Mouse (Mus musculus) liver (tissue): ENCODE measurements around the gene Klhl36.

Experiments
- DNase-seq: peaks from one replicate; pipeline ENCODE4 v3.0.0-alpha.2; 2020; ENCODE audit warnings: mixed read lengths

Gene Klhl36

DNA sequence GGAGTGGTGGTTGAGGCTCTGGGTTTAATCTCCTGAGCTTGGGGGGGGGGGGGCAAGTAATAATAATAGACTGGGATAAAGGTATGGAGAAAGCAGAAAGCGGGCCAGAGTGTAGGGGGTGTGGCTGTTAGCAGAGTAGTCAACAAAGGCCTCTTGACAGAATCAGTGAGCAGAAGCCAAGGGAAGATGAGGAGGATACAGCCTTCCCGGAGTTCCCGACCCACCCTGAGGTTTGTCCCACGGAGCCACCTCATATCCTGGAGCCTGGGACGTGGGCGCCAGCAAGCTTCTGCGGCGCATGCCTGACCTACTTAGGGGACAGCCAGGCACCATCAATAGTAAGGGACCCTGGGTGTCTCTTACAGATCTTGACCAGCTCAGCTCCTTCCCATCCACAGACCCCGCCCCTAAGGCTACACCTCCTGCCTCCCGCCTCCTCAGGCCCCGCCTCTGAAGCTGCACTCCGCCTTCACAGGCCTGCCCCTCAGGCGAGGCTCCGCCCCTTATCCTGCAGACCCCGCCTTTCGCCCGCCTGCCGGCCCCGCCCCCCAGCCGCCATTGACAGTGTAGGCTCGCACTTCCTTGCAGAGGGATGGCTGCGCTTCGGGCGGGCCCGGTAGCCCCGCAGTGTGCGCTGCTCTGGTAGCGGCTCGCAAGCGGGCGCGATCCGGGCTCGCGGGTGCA, at the start of gene Klhl36:
Gene Klhl36 (plus strand): TSS at position 561 of the 684 bp plus-strand sequence.
- peak; percentile 97 for DNase-seq

DNA sequence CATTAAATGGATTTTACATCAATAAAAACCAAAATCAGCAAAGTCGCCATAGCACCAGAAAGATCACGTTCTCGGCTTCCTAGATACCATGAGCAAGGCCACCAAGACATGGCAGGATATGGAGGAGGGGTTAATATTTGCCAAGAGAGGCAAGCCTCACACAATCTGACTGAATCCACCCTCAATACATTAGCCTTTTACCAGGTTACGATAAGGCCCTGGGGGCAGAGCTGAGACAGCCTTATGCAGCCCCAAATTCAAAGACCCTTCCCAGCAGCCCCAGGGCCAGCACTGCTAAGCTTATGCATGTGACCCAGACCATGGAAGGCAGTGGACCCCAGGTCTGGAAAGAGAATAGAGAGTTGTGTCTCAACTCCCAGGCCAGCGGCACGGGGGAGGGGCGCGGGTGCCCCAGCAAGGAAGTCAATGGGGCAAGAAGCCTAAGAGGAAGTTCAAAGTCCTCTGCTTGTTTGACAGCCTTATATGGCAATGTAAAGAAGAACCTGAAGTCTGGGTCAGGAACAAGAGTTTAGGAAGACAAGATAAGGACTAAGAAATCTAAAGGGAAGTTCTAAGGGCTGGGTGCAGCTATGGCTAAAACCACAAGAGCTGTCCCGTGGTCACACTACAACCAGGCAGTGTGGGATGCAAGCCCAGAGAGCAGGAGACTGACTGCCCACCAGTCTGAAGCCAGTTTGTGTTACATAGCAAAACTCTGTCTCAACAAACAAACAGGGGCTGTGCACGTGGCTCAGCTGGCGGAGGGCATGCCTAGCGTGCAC, 49.2 kb upstream of the Klhl36 start:
- DNase-seq: peak; percentile 61

DNA sequence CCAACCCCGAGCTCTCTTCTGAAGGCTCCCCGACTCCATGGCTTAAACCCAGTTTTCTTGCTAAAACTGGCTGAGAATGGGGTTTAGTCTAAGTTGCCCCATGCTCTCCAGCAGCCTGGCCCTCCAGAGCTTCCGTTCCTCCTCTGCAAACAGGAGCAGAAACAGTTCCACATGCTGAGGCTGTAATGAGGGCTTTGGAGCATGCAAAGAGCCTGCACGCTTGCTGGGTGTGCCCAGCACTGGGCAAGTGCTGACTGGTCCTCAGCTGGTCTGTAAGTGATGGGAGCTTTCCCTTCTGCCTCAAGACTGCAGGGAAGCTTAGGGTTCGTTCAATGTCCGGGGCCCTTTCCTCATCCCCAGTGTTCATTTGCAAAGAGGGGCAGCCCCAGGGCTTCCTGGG, 45.8 kb upstream of the Klhl36 start:
- DNase-seq: no peak

DNA sequence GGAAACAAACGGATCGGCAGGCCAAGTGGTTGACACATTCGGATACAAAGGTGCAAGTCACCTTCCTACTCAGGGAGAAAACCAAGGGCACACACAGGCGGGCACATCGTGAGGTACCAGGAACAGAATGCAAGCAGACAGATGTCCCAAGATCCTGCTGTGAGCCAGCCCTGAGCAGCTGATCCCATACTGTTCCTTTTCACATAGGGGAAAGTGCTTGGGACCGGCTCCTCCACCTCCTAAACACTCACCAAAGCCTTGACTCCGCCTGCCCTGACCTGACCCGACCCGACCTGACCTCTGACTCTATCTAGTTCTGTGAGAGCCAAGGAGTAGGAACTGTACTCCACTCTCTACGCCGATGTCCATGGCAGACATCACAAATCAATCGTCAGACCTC, 44.6 kb upstream of the Klhl36 start:
- DNase-seq: no peak

DNA sequence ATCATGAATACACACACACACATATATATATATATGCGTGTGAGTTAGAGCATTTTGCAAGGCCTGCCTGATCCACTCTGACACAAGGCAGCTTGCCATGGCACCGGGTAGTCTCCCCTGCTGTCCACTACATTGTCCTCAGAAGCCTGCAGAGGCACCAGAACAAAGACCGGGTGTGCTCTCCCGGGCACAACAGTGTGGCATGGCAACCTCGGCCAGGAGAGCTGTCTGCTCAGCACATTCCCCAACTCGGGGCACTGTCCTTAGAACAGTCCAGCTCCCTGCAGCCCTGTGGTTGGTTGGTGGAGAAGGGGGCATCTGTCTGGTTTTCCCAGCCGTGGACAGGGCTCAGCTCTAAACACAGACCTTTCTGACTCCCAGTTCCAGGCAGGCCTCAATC, 42.8 kb upstream of the Klhl36 start:
- DNase-seq: no peak

DNA sequence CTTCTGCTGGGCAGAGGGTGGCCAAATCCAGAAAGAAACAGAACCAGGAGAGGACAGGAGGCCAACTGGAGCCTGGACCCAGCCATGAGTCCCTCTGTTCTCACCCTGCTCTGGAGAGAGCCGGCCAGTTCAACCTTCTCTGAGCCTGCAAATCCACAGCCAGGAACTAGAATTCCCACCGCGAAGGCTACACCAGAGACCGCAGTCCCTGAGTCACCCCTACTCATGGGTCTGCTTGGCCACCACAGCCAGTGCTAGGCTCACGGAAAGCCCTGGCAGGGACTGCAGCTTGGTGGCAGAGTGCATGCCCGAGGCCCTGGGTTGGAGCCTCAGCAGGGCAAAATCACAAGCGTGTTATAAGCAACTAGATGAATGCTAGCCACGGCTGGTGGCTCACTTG, 42.1 kb upstream of the Klhl36 start:
- no peak for DNase-seq

DNA sequence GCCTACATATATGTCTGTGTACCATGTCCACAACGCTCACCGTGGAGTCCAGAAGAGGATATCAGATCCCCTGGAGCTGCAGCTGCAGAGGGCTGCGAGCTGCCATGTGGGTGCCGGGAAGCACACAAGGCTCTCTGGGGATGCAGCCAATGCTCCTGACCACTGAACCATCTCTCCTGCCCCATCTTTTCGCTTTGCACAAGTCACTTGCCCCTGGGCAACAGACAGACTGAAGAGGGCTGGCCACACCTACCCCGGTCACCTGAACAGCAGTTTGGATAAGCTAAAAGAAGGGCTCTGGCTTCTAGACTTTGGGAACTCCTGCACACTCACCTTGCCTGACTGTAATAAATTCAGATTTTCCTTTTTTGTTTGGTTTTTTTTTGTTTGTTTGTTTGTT, 40.4 kb upstream of the Klhl36 start:
- no peak for DNase-seq

DNA sequence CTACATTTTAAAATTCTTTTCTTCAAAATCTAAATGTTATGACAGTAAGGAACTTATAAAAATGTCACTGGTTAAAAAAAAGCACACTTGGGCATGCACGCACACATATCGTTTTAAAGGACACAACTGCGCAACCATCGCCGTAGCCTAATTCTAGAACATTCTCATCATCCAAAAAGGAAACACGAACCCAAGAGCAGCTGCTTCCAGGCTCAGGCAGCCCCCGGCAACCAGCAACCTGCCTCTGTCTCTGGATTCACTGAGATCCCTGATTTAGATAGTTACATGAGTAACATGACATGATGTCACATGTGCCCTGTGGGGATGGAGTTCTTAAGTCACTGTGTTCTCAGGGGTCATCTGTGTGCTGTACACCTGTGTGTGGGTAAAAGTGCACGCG, 38.8 kb upstream of the Klhl36 start:
- DNase-seq: no peak

DNA sequence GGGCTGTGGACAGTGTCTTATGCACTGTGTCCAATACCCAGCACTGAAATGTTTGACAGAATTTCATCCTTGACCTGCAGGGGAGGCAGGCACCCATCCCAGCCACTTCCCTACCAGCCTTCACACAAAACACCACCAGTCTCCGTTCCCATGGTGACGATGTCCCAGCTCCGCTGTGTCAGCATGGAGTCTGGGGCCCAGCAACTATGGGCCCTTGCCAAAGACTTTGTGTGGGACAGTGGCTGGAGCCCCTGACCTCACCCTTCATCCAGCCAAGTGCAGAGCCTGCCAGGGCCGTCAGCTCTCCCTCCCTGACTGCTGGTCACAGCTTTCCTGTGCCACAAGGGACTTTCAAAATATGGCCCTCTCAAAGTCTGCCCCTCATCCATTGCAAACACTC, 38.0 kb upstream of the Klhl36 start:
- no peak for DNase-seq

DNA sequence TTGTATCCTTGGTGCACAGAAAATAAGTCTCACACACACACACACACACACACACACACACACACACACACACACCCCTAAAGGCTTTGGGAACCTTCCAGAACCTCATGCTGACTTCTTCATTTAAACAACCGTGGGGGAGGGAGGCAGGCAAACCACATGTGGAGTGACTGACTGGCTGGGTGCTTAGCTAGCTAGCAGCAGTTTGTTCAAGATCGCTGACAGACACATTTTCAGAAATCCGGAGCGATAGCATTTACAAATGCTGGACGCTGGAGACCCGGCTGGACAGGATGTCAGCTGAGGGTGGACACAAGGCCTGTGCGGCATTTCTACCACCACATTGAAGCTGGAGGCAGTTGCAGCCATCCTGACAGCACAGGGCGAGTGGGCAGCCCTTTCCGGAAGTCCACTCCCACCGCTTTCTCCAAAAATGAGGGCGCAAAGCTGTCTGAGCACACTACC, 37.2 kb upstream of the Klhl36 start:
- DNase-seq: peak; percentile 35

DNA sequence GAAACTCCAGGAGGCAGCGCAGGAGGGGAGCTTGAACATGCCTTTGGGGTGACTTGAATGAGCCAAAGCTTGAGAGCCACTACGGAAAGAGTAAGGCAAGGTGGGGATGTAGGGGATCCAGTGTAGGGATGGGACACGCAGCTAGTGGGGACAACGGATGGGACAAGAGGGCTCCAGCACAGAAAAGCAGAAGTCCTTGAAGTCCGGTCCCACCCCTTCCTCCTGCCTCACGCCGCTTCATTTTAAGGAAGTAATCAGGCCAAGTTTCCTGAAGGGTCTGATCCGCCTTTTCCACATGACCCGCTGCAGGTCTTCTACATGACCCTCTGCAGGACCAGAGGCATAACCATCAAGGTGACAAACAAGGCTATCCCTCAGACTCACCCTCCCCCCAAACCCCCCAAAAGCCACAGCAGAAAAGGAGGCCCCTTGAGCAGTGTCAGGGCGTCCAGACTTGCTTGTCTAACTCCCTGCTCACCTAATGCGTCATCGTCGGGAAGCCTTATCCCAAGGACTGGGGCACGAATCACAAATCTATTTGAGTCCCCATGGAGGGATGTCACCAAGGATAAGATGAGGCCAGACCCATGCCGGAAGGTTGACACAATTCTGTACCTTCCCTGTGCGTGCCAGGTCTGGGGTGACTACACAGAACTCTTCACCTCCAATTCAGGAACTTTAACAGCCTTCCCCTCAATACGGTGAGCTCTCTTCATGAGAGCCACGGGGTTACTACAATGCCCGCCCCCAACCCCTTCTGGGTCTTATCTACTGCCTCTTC, 35.9 kb upstream of the Klhl36 start:
- no peak for DNase-seq

DNA sequence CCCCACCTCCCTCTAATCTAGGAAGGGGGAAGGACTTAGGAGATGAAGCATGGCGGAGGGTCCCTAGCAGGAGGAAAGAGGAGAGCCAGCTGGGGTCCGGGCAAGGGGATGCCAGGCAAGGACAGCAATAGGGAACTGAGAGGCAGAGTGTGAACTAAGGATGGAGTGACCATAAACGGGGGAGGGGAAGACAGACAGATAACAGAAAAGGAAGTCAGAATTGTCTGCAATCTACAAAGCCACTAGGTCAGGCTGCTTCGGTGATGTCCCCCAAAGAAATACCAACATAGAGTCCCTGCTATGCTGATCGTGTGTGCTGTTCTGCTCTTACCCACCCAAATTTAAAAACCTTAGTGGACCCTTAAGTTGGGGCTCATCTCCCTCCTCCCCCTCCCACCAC, 35.1 kb upstream of the Klhl36 start:
- DNase-seq: no peak

DNA sequence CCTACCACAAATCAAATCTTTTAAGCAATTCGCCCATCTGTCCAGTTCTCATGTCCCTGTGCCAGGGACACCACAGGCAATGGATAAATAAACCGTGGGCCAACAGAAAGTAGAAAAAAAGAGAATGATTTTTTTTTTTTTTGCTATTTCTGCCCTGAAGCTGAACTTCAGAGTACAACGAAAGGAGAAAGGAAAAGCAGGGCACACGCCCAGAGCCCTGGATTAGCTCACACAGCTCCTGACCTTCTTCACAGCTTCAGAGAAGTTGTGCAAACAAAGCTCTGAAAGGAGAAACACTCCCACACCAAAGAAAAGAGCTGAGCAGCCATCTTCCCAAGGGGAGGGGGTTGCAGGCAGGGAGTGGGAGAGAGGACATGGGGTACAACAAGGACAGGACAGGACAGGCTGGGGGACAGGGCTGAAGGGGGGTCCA, 34.3 kb upstream of the Klhl36 start:
- no peak for DNase-seq

DNA sequence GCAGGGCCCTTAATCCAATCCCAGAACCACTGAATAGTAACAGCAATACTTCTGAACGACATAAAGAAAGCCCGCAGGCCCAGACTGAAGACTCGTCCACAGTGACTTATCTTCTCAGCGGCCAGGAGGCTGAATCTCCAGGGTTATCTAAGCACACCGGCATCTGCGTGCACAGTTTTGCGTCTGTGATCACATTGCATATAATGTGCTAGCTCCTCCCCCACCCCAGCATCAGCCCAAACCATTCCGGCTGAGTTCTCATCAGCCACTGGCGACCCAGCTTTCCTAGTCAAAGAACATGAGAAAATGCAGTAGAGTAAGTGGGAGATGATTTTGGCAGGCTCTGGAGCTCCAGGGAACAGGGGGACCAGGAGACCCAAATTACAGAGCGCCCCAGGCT, 33.1 kb upstream of the Klhl36 start:
- peak; percentile 44 for DNase-seq

DNA sequence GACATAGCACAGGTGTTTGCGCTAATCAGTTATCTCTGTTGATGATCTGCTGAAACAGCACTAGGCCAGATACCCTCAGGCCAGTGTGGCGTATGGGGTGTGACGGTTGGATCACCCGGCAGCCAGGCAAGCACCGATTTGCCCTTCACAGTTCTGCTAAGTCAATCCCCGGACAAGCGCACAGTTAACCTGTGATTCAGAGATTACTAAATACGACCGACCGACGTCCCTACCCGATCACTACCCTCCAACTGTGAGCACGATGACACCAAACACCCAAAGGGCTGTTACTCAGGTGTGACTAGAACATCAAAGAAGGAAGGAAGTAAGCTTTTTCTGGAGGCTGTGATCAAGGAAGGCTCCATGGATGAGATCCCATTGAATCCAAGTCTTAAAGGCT, 32.6 kb upstream of the Klhl36 start:
- DNase-seq: no peak

DNA sequence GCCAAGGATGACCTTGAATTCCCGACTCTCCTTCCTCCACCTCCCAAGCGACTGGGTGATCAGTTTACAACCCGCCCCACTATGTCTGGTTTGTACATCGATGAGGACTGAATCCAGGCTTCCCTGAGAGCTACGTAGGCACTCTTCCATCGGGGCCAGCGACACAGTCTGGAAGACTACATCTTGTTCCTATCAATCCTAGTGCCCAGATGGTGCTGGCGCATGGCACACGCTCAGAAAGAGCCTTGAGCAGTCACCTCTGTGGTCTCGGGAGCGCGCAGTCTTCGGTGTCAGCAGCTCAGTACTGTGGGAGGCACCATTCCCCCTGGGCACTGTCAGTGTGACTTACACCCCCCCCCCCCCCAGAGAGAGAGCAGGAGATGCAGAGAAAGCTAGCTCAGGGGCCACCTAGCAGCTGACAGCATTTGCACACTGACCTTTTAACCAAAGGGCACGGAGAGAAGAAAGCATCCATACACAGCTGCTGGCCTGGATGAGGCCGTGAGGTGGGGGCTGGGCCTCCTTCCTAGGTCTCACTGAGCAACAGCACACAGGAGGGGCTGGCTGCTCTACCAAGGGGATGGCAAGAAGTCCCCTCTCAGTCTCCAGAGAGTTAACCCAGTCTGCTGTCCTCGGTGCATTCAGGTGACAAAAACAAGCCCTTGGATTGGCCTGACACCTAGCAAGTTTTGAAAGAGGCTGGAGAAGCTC, 32.0 kb upstream of the Klhl36 start:
- no peak for DNase-seq

DNA sequence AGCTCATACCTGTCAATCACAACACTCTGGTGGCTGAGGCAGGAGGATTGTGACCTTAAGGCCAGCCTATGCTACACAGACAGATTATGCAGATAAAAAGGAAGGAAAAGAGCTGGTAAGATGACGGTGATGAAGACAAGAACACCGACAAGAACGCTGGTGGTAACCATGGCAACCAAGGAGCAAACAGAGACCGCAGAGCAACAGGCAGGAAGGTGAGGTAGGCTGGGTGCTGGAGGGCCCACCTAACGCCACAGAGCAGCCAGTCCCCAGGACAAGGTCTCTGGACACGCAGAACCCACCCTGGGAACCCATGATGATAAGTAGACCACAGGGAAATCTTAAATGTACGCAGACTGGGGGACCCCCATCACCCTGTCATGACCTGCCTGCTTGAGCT, 31.5 kb upstream of the Klhl36 start:
- DNase-seq: no peak

DNA sequence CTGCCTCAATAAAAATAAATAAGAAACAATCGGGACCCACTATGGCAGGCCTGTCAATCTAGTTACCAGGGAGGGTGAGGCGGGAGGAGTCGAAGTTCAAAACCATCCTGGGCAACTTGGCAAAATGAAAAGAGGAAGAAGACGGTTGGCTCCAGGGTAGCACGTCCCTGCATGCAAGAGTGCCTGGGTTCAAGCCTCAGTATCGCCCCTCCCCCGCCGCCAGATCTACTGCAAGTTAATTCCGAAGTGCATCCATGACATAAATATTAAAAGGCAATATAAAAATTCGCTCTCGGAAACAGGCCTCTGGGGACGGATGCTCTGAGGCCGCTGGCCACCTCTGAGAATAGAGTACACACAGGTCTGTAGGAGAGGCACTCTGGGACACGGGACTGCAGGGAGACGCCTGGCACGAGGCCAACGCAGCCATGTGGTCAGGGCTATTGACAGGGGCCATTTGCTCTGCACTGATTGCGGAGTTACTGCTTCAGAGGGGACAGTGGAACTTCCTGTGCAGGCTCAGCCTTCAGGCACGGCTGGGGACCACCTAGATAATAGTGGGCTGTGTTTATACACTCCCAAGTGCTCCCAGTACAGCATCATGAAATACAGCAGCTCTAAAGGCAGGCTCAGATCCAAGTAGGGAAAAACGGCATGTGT, 30.6 kb upstream of the Klhl36 start:
- DNase-seq: peak; percentile 76

DNA sequence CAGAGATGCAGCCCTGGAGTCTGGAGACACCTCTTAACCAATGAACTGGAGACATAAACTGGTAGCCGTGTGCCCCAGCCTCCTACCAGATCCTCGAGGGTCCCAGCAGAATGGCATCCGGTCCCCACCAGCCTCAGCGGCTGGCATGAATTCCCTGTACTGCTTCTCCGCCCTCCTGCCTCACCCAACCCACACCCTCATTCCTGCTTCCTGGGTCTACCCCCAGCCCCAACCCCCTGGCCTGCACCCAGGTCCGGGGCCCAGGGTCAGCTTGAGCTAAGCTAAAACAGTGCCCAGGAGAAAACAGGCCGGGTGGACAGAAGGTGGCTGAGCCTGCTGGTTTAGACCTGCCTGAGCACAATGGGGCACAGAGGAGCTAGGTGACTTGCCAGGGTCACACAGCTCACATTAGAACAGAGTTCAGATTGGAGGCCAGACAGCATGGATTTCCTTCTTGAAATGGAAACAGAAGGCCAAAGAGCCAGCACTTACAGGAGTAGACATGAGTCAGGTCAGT, 29.9 kb upstream of the Klhl36 start:
- no peak for DNase-seq

DNA sequence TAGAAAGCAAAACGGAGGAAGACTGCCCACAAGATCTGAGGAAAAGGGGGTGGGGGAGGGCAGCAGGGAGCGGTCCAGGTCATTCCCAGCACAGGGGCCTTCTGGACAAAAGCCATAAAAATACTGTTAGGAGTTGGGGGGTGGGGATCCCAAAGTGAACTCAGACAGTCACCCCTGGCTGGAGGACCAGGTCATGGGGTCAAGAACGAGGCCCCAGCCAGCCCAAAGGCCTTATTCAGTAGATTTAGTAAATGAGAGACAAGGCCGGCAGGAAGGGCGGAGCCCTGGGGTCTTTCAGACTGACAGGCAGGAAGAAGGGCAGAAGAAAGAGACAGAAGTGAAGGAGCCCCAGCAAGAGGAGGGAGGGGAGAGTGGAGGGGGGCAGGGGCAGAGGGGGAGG, 29.1 kb upstream of the Klhl36 start:
- DNase-seq: no peak

DNA sequence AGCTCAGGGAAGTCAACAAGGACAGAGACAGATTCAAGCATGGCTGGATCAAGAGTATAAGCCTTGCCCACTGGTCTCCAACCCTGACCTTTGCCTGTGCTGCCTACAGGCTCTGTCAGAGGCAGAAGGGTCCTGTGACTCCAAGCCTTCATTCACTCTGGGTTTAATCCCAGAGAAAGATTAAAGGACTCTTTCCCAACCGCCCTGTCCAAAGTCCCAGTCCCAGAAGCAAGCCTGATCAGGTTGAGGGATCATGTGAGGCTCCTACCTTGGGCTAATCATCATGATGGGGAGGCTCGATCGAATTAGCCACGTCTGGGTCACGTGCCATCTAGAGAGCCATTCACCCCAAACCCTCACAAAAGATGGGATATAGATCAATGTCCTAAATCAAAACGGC, 27.4 kb upstream of the Klhl36 start:
- no peak for DNase-seq

DNA sequence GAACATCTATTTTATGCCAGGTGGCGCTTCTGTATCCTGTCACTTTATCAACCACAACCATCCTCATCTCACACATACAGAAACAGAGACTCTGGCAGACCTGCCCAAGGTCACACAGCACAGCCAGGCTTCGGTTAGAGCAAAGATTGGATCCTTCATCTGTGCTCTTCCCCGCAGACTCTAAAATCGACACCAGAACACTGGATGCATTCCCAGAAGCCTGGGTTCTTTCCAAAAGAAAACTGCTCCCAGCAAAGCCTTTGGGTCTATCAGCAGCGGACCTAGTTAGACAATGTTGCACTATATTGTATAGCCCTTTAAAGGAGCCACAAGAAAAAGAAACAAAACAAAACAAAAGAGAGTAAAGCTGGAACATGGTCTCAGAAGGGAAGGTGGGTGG, 26.8 kb upstream of the Klhl36 start:
- no peak for DNase-seq
